Mouse (Mus musculus) liver, postnatal 0 days (tissue): ENCODE measurements at regions not wholly inside any gene's neighbourhood (a gene's known extent, or its start where the extent isn't known, plus 50 kb on each side); places are given as distances from the start of the nearest gene placed in this dataset.

Experiments used
- CTCF ChIP-seq: sonication (generic); IDR thresholded peaks from 2 replicates; pipeline ENCODE4 v1.5.1; 2016; ENCODE audit warnings: antibody characterized with exemption, low read depth
- EP300 ChIP-seq: IDR thresholded peaks from 2 replicates; pipeline ENCODE4 v1.6.1; 2016; ENCODE audit warnings: antibody characterized with exemption, low read depth, mild to moderate bottlenecking

- TF ChIP-seq CTCF, result no peak
- no peak for TF ChIP-seq EP300
These were observed 254.5 kb upstream of the Gcfc2 start for GRCm38 (mm10) chr6:81668944-81669343.
